Mouse (Mus musculus) kidney, adult 18-20 months (tissue): Measurements from ENCODE around the gene Rrp15.

ENCODE experiments used
- DNase-seq: peaks from one replicate; pipeline ENCODE4 v3.0.0; 2021

The Rrp15 gene

GRCm38 (mm10) chr1:186712802-186713471 lies 36.2 kb downstream of the Rrp15 start:
- DNase-seq, result no peak

- DNase-seq, result no peak
Observed at GRCm38 (mm10) chr1:186705915-186706248, 43.3 kb downstream of the Rrp15 start, which contains the start of gene Tgfb2. TSS of gene Tgfb2 (minus strand) at chr1:186705989.

- DNase-seq, result peak; percentile 50
Observed at GRCm38 (mm10) chr1:186705203-186705914, 43.8 kb downstream of the Rrp15 start.

- peak; percentile 42 for DNase-seq
Observed at GRCm38 (mm10) chr1:186703980-186704701, 45.0 kb downstream of the Rrp15 start.

- DNase-seq, result no peak
Observed at GRCm38 (mm10) chr1:186703256-186703979, 45.7 kb downstream of the Rrp15 start.

GRCm38 (mm10) chr1:186702391-186703255 lies 46.5 kb downstream of the Rrp15 start:
- DNase-seq, result no peak

- no peak for DNase-seq
Observed at GRCm38 (mm10) chr1:186701206-186701905, 47.8 kb downstream of the Rrp15 start.

- no peak for DNase-seq
Observed at GRCm38 (mm10) chr1:186700496-186700895, 48.7 kb downstream of the Rrp15 start.

GRCm38 (mm10) chr1:186698583-186699338 lies 50.4 kb downstream of the Rrp15 start:
- no peak for DNase-seq

- DNase-seq, result no peak
Observed at GRCm38 (mm10) chr1:186696231-186696630, 52.9 kb downstream of the Rrp15 start.

- DNase-seq, result no peak
Observed at GRCm38 (mm10) chr1:186695361-186695760, 53.8 kb downstream of the Rrp15 start.

GRCm38 (mm10) chr1:186692370-186692769 lies 56.8 kb downstream of the Rrp15 start:
- no peak for DNase-seq

GRCm38 (mm10) chr1:186691708-186692107 lies 57.5 kb downstream of the Rrp15 start:
- no peak for DNase-seq

GRCm38 (mm10) chr1:186684041-186684440 lies 65.1 kb downstream of the Rrp15 start:
- DNase-seq, result no peak

- no peak for DNase-seq
Observed at GRCm38 (mm10) chr1:186682606-186683005, 66.6 kb downstream of the Rrp15 start.

- DNase-seq, result no peak
Observed at GRCm38 (mm10) chr1:186677614-186678013, 71.5 kb downstream of the Rrp15 start.

GRCm38 (mm10) chr1:186676199-186676598 lies 73.0 kb downstream of the Rrp15 start:
- DNase-seq, result no peak

GRCm38 (mm10) chr1:186675263-186675662 lies 73.9 kb downstream of the Rrp15 start:
- no peak for DNase-seq

- no peak for DNase-seq
Observed at GRCm38 (mm10) chr1:186674621-186675020, 74.5 kb downstream of the Rrp15 start.

- no peak for DNase-seq
Observed at GRCm38 (mm10) chr1:186673166-186673565, 76.0 kb downstream of the Rrp15 start.
